In the genomic region with DNA sequence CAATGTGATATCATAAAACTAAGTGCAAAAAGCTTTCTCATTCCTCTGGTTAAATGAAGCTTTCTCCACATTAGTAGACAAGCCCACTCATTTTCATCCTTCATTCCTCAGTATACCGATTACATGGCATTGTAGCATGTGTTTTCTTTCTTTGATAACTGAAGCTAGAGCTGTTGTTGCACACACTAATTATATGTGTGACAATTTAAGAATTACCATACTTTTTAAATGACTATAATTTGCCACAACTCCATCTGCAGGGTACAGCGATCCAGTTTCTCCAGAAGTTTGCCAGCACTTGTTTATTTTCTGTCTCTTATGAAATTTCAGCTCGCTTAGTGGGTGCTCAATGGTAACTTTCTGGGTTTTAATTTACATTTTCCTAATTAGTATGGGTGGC, we compare ENCODE assay signal across 23 mouse cellular contexts.
DNase-seq lines count a peak whose midpoint lies in the region; ATAC-seq lines count a peak whose summit lies in the region.
"Had no signal": no experiment of that assay in that cellular context is flagged by ENCODE, and none has a peak within 500 bp of the region (broad histone marks: within the 10 kb centered on the region; RNA-seq: fewer than 3 reads in every experiment).

No protein-coding gene starts in this region.

- DNase-seq in forebrain, embryonic 10.5 days (ENCODE audit: extremely low spot score, low spot score) = no peak
- DNase-seq in brain, embryonic 18.5 days (ENCODE audit: low read depth, low spot score) = peak; percentile 39
- peak; percentile 4 for DNase-seq in telencephalon, adult 2 months (ENCODE audit: low read depth, low spot score)
- no peak for DNase-seq in left cerebral cortex, adult 11 months (ENCODE audit: low spot score)
- DNase-seq: adrenal gland, adult 2 months; adrenal gland, postnatal 14 days; cerebellum, adult 11 months; cerebellum, adult 2 months; cerebellum, adult 9-11 months; cerebellum, postnatal 25 days; gastrocnemius, postnatal 10 days; gastrocnemius, postnatal 36 days; heart, adult 2 months; kidney, adult 11 months had no signal

- H3K9ac ChIP-seq in forebrain, embryonic 15.5 days (replicated peaks) = no peak overlapping the region
- no peak overlapping the region for H3K9ac ChIP-seq in heart, embryonic 12.5 days
- H3K9ac ChIP-seq: embryonic facial prominence, embryonic 12.5 days; embryonic facial prominence, embryonic 15.5 days; hindbrain, embryonic 12.5 days; hindbrain, embryonic 15.5 days; intestine, embryonic 15.5 days had no signal

- H3K9me3 ChIP-seq in forebrain, embryonic 15.5 days = no peaks in the 10 kb centered on the region
- no peaks in the 10 kb centered on the region for H3K9me3 ChIP-seq in forebrain, embryonic 10.5 days
- no peaks in the 10 kb centered on the region for H3K9me3 ChIP-seq in heart, embryonic 12.5 days (replicated peaks)
- H3K9me3 ChIP-seq: embryonic facial prominence, embryonic 12.5 days; embryonic facial prominence, embryonic 15.5 days; heart, embryonic 10.5 days; hindbrain, embryonic 12.5 days; hindbrain, embryonic 15.5 days; intestine, embryonic 15.5 days had no signal

- no peak overlapping the region for H3K4me2 ChIP-seq in forebrain, embryonic 15.5 days (replicated peaks)
- no peak overlapping the region for H3K4me2 ChIP-seq in heart, embryonic 12.5 days
- H3K4me2 ChIP-seq: embryonic facial prominence, embryonic 12.5 days; embryonic facial prominence, embryonic 15.5 days; hindbrain, embryonic 12.5 days; hindbrain, embryonic 15.5 days; intestine, embryonic 15.5 days had no signal

- H3K27me3 ChIP-seq in forebrain, embryonic 15.5 days = no peaks in the 10 kb centered on the region
- H3K27me3 ChIP-seq in forebrain, embryonic 10.5 days (ENCODE audit: poor library complexity, severe bottlenecking) = no peaks in the 10 kb centered on the region
- H3K27me3 ChIP-seq in heart, embryonic 12.5 days (replicated peaks) = no peaks in the 10 kb centered on the region
- H3K27me3 ChIP-seq: embryonic facial prominence, embryonic 12.5 days; embryonic facial prominence, embryonic 15.5 days; hindbrain, embryonic 12.5 days; hindbrain, embryonic 15.5 days; intestine, embryonic 15.5 days had no signal

- H3K4me3 ChIP-seq in forebrain, embryonic 15.5 days = no peak overlapping the region
- H3K4me3 ChIP-seq in forebrain, embryonic 10.5 days = no peak overlapping the region
- H3K4me3 ChIP-seq in heart, embryonic 12.5 days = no peak overlapping the region
- H3K4me3 ChIP-seq: embryonic facial prominence, embryonic 12.5 days; embryonic facial prominence, embryonic 15.5 days; heart, adult 2 months; heart, embryonic 10.5 days; hindbrain, embryonic 12.5 days; hindbrain, embryonic 15.5 days; intestine, embryonic 15.5 days had no signal

- 48% methylated on average over 3 of the region's 3 CpGs for WGBS in forebrain, embryonic 15.5 days
- WGBS in forebrain, embryonic 10.5 days = 95% methylated on average over 3 of the region's 3 CpGs
- 82% methylated on average over 3 of the region's 3 CpGs for WGBS in heart, embryonic 12.5 days

- H3K36me3 ChIP-seq in forebrain, embryonic 15.5 days = no peaks in the 10 kb centered on the region
- no peaks in the 10 kb centered on the region for H3K36me3 ChIP-seq in forebrain, embryonic 10.5 days (replicated peaks)
- H3K36me3 ChIP-seq in heart, embryonic 12.5 days = no peaks in the 10 kb centered on the region
- H3K36me3 ChIP-seq: embryonic facial prominence, embryonic 12.5 days; embryonic facial prominence, embryonic 15.5 days; heart, embryonic 10.5 days; hindbrain, embryonic 12.5 days; hindbrain, embryonic 15.5 days; intestine, embryonic 15.5 days had no signal

- H3K27ac ChIP-seq in forebrain, embryonic 15.5 days (replicated peaks) = no peak overlapping the region
- H3K27ac ChIP-seq in forebrain, embryonic 10.5 days = no peak overlapping the region
- no peak overlapping the region for H3K27ac ChIP-seq in heart, embryonic 12.5 days (ENCODE audit: poor library complexity, severe bottlenecking)
- H3K27ac ChIP-seq: embryonic facial prominence, embryonic 12.5 days; embryonic facial prominence, embryonic 15.5 days; heart, adult 2 months; heart, embryonic 10.5 days; hindbrain, embryonic 12.5 days; hindbrain, embryonic 15.5 days; intestine, embryonic 15.5 days had no signal

- no peaks in the 10 kb centered on the region for H3K4me1 ChIP-seq in forebrain, embryonic 15.5 days
- H3K4me1 ChIP-seq in forebrain, embryonic 10.5 days = no peaks in the 10 kb centered on the region
- no peaks in the 10 kb centered on the region for H3K4me1 ChIP-seq in heart, embryonic 12.5 days (replicated peaks)
- H3K4me1 ChIP-seq: embryonic facial prominence, embryonic 12.5 days; embryonic facial prominence, embryonic 15.5 days; heart, embryonic 10.5 days; hindbrain, embryonic 12.5 days; hindbrain, embryonic 15.5 days; intestine, embryonic 15.5 days had no signal

- ATAC-seq in forebrain, embryonic 15.5 days (replicated peaks) = peak; percentile 79
- no peak for ATAC-seq in heart, embryonic 12.5 days (ENCODE audit: insufficient number of reproducible peaks, low FRiP score)
- ATAC-seq: CD4-positive, CD25-positive, alpha-beta regulatory T cell, adult 4 months; intestine, embryonic 15.5 days had no signal

Comparison
In these comparisons a context has a peak if more than half of its experiments do, and no peak if none do; other contexts are left out.
1. DNase-seq: peak in brain, embryonic 18.5 days (single experiment) and telencephalon, adult 2 months (single experiment); none in forebrain, embryonic 10.5 days (single experiment) and left cerebral cortex, adult 11 months (single experiment).